Mouse (Mus musculus) embryo, embryonic 11.5 days (tissue): ENCODE measurements around the gene Ovol1.
A peak's percentile ranks its signal among the peaks of the same experiment; 100 is the strongest.

Source experiments
- DNase-seq: peaks from one replicate; pipeline ENCODE4 v3.0.0-alpha.2; 2012; ENCODE audit warnings: low read depth, low spot score

Ovol1 gene

GRCm38 (mm10) chr19:5525204-5525603, 35.2 kb downstream of the Ovol1 start:
- no peak for DNase-seq

DNA sequence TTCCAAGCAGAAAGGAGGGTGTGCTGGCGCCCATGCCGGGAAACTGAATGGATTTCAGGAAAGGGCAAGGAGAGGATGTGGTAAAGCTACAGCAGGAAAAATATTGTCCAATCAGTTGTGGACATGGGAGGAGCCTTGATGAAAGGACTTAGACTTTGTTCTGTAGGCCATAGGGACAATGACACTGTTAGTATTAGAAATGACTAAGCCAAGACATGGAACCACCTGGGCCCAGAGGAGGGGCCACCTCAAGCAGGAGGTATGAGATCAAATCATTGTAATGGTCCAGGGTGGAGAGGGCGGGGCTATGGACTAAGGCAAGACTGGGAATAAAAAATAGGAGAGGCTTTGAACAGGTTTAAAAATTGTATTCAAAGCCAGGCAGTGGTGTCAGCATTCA, 41.7 kb downstream of the Ovol1 start:
- DNase-seq = no peak

- DNase-seq = no peak
These were observed 43.4 kb downstream of the Ovol1 start for GRCm38 (mm10) chr19:5516906-5517505.

GRCm38 (mm10) chr19:5515840-5516777, 44.3 kb downstream of the Ovol1 start:
- DNase-seq = no peak

GRCm38 (mm10) chr19:5513005-5513349, 47.5 kb downstream of the Ovol1 start:
- no peak for DNase-seq

DNA sequence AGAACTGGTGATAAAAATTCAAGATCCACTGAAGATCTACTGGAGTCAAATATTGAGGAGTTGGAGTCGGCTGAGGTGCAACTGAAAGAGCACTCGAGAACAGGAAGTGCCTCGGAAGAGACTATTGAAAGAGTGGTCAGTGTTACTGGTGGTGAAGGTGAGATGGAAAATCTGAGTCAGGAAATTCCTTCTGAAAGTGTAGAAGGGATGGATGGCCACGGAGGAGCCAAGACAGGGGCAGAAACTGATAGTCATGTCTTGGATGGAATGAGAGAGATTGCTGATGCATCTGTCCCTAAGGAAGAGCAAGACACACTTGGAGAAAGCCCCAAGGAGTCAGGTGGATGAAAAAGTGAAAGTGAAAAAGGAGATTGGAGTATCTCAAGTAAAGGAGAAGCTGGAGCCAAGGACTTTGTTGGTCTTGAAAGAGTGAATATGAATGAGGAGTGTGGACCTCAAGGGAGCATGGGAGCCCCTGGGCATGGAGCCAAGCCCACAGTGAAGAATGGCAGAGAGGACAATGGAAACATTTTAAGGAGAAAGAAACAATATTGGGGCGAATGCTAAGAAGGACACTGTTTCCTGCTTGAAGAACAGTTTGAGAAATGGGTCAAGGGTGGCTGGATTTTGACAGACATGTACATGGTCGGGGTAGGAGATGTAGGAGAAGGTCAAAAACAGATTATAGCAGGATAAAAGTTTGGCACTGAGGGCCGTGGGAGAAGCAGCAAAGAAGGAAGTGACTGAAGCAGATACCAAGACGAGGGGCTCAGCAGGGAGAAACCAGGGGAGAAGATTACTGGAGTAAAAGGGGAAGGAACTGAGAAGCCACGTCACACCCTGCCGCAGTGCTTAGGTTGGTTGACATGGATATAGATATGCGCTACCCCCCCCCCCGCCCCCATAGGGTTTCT, 48.1 kb downstream of the Ovol1 start:
- no peak for DNase-seq

- no peak for DNase-seq
These were observed 49.3 kb downstream of the Ovol1 start for GRCm38 (mm10) chr19:5511074-5511632.

- DNase-seq = peak; percentile 92
These were observed 50.1 kb downstream of the Ovol1 start, which contains the start of gene Snx32 for GRCm38 (mm10) chr19:5510031-5511026. Gene Snx32, minus strand, starts transcription at chr19:5510538.

- DNase-seq = no peak
These were observed 56.8 kb downstream of the Ovol1 start, which contains the start of gene 1700020D05Rik for GRCm38 (mm10) chr19:5503687-5504086. Gene 1700020D05Rik, minus strand, starts transcription at chr19:5503787.

- no peak for DNase-seq
These were observed 60.0 kb downstream of the Ovol1 start for GRCm38 (mm10) chr19:5500330-5500875.
